Mouse (Mus musculus): ENCODE results near the gene Prim1.
A peak's percentile ranks its signal among the peaks of the same experiment; 100 is the strongest.

Gene Prim1

GRCm38 (mm10) chr10:128015068-128015934 is at the start of gene Prim1:
TSS of gene Prim1 (plus strand) at chr10:128015168.
- no peak for DNase-seq (ENCODE audit: extremely low spot score, low read depth, low spot score)

- DNase-seq (ENCODE audit: extremely low spot score, low read depth, low spot score), result no peak
These were observed 48.5 kb upstream of the Prim1 start for GRCm38 (mm10) chr10:127966506-127966905.

- DNase-seq (ENCODE audit: extremely low spot score, low read depth, low spot score), result no peak
These were observed 45.1 kb upstream of the Prim1 start for GRCm38 (mm10) chr10:127969820-127970219.

GRCm38 (mm10) chr10:127970359-127970831 is 44.6 kb upstream of the Prim1 start:
- DNase-seq (ENCODE audit: extremely low spot score, low read depth, low spot score), result no peak

- no peak for DNase-seq (ENCODE audit: extremely low spot score, low read depth, low spot score)
These were observed 43.8 kb upstream of the Prim1 start for GRCm38 (mm10) chr10:127971135-127971534.

GRCm38 (mm10) chr10:127974062-127974461 is 40.9 kb upstream of the Prim1 start:
- no peak for DNase-seq (ENCODE audit: extremely low spot score, low read depth, low spot score)

- no peak for DNase-seq (ENCODE audit: extremely low spot score, low read depth, low spot score)
These were observed 39.5 kb upstream of the Prim1 start for GRCm38 (mm10) chr10:127975503-127975902.

GRCm38 (mm10) chr10:127984650-127985049 is 30.3 kb upstream of the Prim1 start:
- DNase-seq (ENCODE audit: extremely low spot score, low read depth, low spot score), result no peak

- DNase-seq (ENCODE audit: extremely low spot score, low read depth, low spot score), result no peak
These were observed 29.4 kb upstream of the Prim1 start for GRCm38 (mm10) chr10:127985601-127986000.

GRCm38 (mm10) chr10:127996690-127997089 is 18.3 kb upstream of the Prim1 start:
- no peak for DNase-seq (ENCODE audit: extremely low spot score, low read depth, low spot score)

GRCm38 (mm10) chr10:127998260-127998659 is 16.7 kb upstream of the Prim1 start:
- DNase-seq (ENCODE audit: extremely low spot score, low read depth, low spot score), result no peak

- no peak for DNase-seq (ENCODE audit: extremely low spot score, low read depth, low spot score)
These were observed 11.6 kb upstream of the Prim1 start for GRCm38 (mm10) chr10:128003281-128003801.

GRCm38 (mm10) chr10:128004918-128005317 is 10.1 kb upstream of the Prim1 start:
- DNase-seq (ENCODE audit: extremely low spot score, low read depth, low spot score), result no peak

GRCm38 (mm10) chr10:128005479-128005878 is 9.5 kb upstream of the Prim1 start:
- no peak for DNase-seq (ENCODE audit: extremely low spot score, low read depth, low spot score)

GRCm38 (mm10) chr10:128007446-128007845 is 7.5 kb upstream of the Prim1 start, which contains the start of gene Hsd17b6:
TSS of gene Hsd17b6 (minus strand) at chr10:128007611.
- DNase-seq (ENCODE audit: extremely low spot score, low read depth, low spot score), result no peak

GRCm38 (mm10) chr10:128008207-128008889 is 6.6 kb upstream of the Prim1 start:
- DNase-seq (ENCODE audit: extremely low spot score, low read depth, low spot score), result peak; percentile 86

- DNase-seq (ENCODE audit: extremely low spot score, low read depth, low spot score), result no peak
These were observed 5.2 kb upstream of the Prim1 start for GRCm38 (mm10) chr10:128009735-128010134.

GRCm38 (mm10) chr10:128022196-128022595 is 7.2 kb downstream of the Prim1 start:
- DNase-seq (ENCODE audit: extremely low spot score, low read depth, low spot score), result no peak

GRCm38 (mm10) chr10:128023496-128023895 is 8.5 kb downstream of the Prim1 start:
- no peak for DNase-seq (ENCODE audit: extremely low spot score, low read depth, low spot score)

GRCm38 (mm10) chr10:128029931-128030330 is 15.0 kb downstream of the Prim1 start:
- no peak for DNase-seq (ENCODE audit: extremely low spot score, low read depth, low spot score)

GRCm38 (mm10) chr10:128030860-128031259 is 15.9 kb downstream of the Prim1 start:
- DNase-seq (ENCODE audit: extremely low spot score, low read depth, low spot score), result no peak

All from hindlimb bud, embryonic 11.5 days (tissue).